Mouse (Mus musculus) lung, embryonic 15.5 days (tissue): ENCODE results near the gene Siae. TPM values are rescaled to one million over a fixed set of nuclear protein-coding genes. Genes with fewer than 3 reads are reported as not detected.

Source experiments
- ATAC-seq: fragments of 200-750 bp; cut with Nextera tagmentation; 2 replicates; pipeline ENCODE4 v1.8.0; 2017; ENCODE audit warnings: moderate number of reproducible peaks, borderline replicate concordance; ENCODE audit not compliant: low FRiP score, low TSS enrichment; ENCODE audit errors: extremely low read depth
- H3K27ac ChIP-seq: fragments of 300-500 bp; sonication (generic); 2 replicates; pipeline ENCODE4 v1.5.1; 2015; ENCODE audit warnings: moderate library complexity, mild to moderate bottlenecking, inconsistent platforms
- H3K27me3 ChIP-seq: fragments of 300-500 bp; sonication (generic); 2 replicates; pipeline ENCODE4 v1.6.1; 2015; ENCODE audit warnings: inconsistent platforms
- H3K36me3 ChIP-seq: fragments of 300-500 bp; sonication (generic); 2 replicates; pipeline ENCODE4 v1.6.1; 2015; ENCODE audit warnings: inconsistent platforms
- H3K4me1 ChIP-seq: fragments of 300-500 bp; sonication (generic); 2 replicates; pipeline ENCODE4 v1.6.1; 2015; ENCODE audit warnings: inconsistent platforms
- H3K4me2 ChIP-seq: fragments of 300-500 bp; sonication (generic); 2 replicates; pipeline ENCODE4 v1.6.1; 2015; ENCODE audit warnings: inconsistent platforms, mild to moderate bottlenecking, moderate library complexity
- H3K4me3 ChIP-seq: fragments of 300-500 bp; sonication (generic); 2 replicates; pipeline ENCODE4 v1.5.1; 2015; ENCODE audit warnings: mild to moderate bottlenecking, inconsistent platforms
- H3K9ac ChIP-seq: fragments of 300-500 bp; sonication (generic); 2 replicates; pipeline ENCODE4 v1.6.1; 2015; ENCODE audit warnings: inconsistent platforms
- H3K9me3 ChIP-seq: fragments of 300-500 bp; sonication (generic); 2 replicates; pipeline ENCODE4 v1.6.1; 2016; ENCODE audit warnings: inconsistent platforms
- WGBS: fragments of 180-500 bp; shearing (Covaris S2); methylation state at CpG from one replicate; pipeline ENCODE4 v1.1.7; 2015; 5-methylcytosine and 5-hydroxymethylcytosine counted together
- polyA plus RNA-seq: library from polyadenylated mRNA; unstranded; fragments of >200 nt; fragmentation: Nextera tagmentation; extraction: Ambion mirVana; gene quantifications from 2 replicates; pipeline ENCODE4 v1.2.1, GENCODE M21; 2015

Gene Siae
- polyA plus RNA-seq, 1 experiment from 2014 or later: 11.6 TPM

DNA sequence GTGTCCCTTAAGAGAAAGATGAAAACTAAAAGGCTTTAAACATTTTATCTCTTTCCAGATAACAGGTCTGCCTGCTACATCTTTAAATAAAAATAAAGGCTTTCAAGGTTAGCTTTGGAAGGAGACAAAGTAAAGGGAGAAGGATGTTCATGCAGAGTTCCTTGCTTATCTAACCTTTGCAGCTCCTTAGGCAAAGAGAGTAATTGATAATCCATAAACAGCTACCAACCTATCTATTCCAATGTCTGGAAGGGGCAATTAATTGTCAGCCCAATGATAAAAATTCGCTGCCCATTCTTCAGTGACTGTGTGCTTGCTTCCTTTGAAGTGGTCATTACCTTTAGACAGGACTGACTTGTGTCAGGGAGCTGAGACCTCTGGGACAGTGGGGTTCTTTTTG lies 8.3 kb downstream of the Siae start:
- no peak overlapping the region for H3K27ac ChIP-seq
- no peak for ATAC-seq
- H3K9me3 ChIP-seq: no peaks in the 10 kb centered on the region
- H3K4me1 ChIP-seq: peaks cover 14% of the 10 kb centered on the region
- no peaks in the 10 kb centered on the region for H3K36me3 ChIP-seq
- H3K4me3 ChIP-seq: no peak overlapping the region
- no peak overlapping the region for H3K4me2 ChIP-seq
- WGBS: 29% methylated on average over 1 of the region's 1 CpGs
- no peaks in the 10 kb centered on the region for H3K27me3 ChIP-seq
- H3K9ac ChIP-seq: no peak overlapping the region

DNA sequence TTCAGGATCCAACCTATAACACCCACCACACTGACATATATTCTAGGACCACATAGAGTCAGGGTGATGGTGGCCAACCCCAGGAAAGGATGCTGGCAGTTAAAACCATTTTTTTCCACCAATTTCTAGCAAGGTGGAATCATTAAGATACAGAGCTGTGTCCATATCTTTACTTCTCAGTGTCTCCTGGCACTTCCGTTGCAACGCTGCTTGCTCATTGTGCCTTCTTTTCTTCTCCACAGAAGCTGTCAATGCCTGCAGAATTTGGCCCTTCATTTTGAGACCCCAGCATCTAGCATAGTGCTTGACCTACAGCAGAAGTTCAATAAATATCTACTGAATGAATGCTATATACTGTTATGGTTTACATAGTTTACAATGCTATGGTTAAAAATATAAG lies 11.5 kb downstream of the Siae start:
- ATAC-seq: no peak
- Histone ChIP-seq H3K4me2 (no peak overlapping the region), H3K27ac (no peak overlapping the region), H3K36me3 (no peaks in the 10 kb centered on the region), H3K4me3 (no peak overlapping the region), H3K9ac (no peak overlapping the region), H3K4me1 (peaks cover 21% of the 10 kb centered on the region), H3K9me3 (no peaks in the 10 kb centered on the region), H3K27me3 (no peaks in the 10 kb centered on the region)
- 87% methylated on average over 2 of the region's 2 CpGs for WGBS

DNA sequence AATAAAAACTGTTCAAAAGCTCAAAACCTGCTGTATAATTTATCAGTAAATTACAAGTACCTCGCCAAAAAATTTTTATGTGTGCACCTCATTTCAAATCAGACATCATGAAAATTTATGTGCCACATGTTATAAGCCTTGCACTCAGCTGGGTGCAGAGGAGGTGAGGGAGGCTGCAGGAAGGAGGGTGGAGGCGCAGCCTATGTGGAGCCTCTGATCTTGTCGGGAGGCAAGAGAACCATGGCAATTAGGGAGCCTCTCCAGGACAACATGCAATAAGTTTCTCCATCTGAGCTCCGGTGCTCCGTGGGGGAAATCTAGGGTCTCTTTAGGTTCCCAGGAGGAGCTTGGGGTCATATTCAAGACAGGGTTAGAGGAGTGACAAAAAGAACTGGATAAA lies 12.0 kb downstream of the Siae start:
- Histone ChIP-seq H3K27ac (peak overlapping the region; percentile 59; the same call in 1 of the 2 replicates), H3K27me3 (no peaks in the 10 kb centered on the region), H3K4me2 (peak overlapping the region; percentile 47), H3K36me3 (no peaks in the 10 kb centered on the region), H3K4me1 (peaks cover 21% of the 10 kb centered on the region), H3K9ac (no peak overlapping the region), H3K9me3 (no peaks in the 10 kb centered on the region), H3K4me3 (no peak overlapping the region)
- WGBS: 46% methylated on average over 5 of the region's 5 CpGs
- no peak for ATAC-seq

DNA sequence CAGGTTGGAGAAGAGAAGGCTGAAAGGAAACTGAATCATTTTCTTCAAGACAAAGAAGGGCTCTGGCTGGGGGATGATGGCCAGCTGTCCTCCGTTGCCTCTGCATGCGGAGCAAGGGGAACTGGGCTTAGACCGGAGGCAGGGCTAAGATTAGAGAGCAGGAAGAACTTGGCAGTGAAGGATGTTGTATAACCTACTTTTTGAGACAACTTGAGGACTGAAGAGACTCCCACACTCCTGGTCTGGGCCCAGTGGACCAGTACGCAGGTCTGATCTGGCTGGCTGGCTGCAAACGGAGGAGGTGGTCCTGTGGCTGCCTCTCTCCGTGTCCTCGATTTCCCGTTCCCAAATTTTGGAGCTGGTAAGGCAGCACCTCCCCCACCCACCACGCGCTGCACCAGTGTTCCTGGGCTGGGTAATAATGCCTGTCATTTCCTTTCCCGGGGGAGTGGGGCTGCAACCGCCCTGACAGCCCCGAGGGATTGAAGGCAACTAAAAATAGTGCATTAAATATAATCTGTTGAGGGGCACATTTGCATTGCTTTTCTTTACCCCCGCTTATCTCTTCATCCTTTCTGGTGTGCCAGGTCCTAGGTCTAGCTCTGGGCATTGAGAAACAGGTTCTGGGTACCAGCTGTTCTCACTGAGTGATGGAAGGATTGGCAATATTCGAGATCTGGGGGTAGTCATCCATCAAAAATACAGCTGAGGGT lies 12.6 kb downstream of the Siae start:
- peak; percentile 63; the same call in 1 of the 2 replicates for ATAC-seq
- 26% methylated on average over 15 of the region's 15 CpGs for WGBS
- H3K27me3 ChIP-seq: no peaks in the 10 kb centered on the region
- peaks cover 21% of the 10 kb centered on the region for H3K4me1 ChIP-seq
- H3K36me3 ChIP-seq: no peaks in the 10 kb centered on the region
- H3K4me2 ChIP-seq: peak overlapping the region; percentile 47
- H3K4me3 ChIP-seq: no peak overlapping the region
- no peaks in the 10 kb centered on the region for H3K9me3 ChIP-seq
- peak overlapping the region; percentile 59 for H3K27ac ChIP-seq
- no peak overlapping the region for H3K9ac ChIP-seq

DNA sequence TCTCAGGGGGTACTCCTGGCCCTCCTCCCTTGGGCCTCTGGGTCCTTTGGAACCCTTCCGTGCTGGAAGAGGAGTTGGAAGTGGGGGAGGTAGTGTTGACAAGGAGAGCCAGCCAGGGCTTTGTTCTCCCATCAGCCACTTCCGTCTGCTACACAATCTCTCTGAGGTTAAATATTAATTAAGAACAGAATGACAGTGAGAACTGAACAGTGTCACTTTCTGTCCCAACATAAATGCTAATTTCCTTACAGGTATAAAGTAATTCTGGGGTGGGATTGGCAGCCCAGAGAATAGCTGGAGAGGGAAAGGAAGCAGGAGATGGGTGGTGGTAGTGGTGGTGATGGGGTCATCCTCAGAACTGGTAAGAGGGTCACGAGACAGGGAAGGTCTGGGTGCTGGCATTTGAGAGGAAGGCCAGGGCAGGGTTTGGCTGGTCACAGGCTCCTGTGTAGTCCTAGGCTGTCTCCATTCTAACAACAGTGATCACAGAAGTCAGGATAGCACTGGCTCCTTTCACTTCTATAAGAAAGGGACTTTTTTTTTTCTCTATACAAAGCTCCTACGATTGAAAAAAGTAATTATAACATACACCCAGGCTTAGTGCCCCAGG lies 13.2 kb downstream of the Siae start:
- H3K36me3 ChIP-seq: no peaks in the 10 kb centered on the region
- peaks cover 21% of the 10 kb centered on the region for H3K4me1 ChIP-seq
- H3K9me3 ChIP-seq: no peaks in the 10 kb centered on the region
- no peak overlapping the region for H3K4me3 ChIP-seq
- WGBS: 26% methylated on average over 4 of the region's 4 CpGs
- no peak overlapping the region for H3K9ac ChIP-seq
- ATAC-seq: 0 out of 2 replicates have a peak, but pooled peaks have one; percentile 28
- H3K27ac ChIP-seq: peak overlapping the region; percentile 59
- peak overlapping the region; percentile 47 for H3K4me2 ChIP-seq
- no peaks in the 10 kb centered on the region for H3K27me3 ChIP-seq

DNA sequence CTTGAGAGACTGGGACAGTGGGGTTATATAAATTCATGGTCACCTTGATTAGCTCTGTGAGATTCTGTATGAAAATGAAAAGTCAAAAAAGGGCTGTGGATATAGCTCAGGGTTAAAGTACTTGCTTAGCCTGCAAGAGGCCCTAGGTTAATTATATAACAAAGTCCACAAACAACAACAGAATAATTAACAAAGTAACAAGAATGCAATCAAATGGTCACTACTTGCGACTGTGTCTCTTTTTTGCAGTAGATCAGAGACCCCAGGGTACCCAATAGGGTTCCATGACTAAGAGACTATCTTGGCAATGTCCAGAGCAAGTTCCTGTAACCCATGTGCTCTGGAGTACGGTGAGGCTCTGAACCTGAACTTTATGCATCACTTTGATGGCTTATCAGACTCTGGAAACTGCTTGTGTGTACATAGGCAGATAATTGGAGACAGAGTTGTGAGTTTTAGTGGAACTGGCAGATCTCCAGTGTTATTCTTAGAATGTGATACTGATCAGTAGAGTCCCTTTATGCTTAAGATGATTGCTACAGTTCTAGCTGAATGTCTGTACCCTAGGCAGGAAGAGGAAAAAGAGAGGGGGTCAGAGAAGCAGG lies 13.8 kb downstream of the Siae start:
- H3K27me3 ChIP-seq: no peaks in the 10 kb centered on the region
- ATAC-seq: no peak
- WGBS: 47% methylated on average over 2 of the region's 2 CpGs
- no peak overlapping the region for H3K4me2 ChIP-seq
- no peak overlapping the region for H3K27ac ChIP-seq
- no peaks in the 10 kb centered on the region for H3K36me3 ChIP-seq
- H3K4me1 ChIP-seq: peaks cover 21% of the 10 kb centered on the region
- H3K4me3 ChIP-seq: no peak overlapping the region
- H3K9me3 ChIP-seq: no peaks in the 10 kb centered on the region
- H3K9ac ChIP-seq: no peak overlapping the region

DNA sequence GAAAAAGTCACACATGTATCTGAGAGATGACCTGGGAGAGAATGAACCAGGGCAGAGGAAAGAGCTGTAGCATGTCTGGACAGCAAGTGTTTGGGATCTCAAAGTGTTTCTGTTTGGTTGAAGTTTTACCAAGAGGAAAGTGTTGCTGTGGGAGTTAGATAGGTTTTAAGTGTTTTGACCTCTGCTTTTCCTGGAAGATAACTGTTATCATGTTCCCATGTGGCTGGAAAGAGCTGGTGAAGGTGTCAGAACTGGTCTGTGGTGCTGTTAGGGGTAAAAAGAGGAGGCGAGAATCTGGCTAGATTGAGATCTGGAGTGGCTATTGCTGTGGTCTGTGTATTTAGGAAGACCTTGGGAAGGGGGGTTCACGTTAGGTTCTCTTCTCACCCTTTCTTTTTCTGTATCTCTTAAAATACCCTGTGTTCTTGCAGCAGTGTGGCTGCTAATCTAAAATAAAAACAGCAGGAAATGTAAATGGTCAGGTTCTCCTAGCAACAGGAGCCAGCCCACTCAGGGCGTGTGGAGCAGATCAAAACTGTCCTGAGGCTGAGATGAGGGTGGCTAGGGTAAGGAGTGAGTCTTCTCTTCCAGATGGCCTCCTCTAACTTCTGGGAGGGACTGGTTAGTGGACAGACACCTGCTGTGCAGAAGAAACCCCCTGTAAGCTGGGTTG lies 16.8 kb downstream of the Siae start:
- no peak for ATAC-seq
- no peak overlapping the region for H3K4me3 ChIP-seq

DNA sequence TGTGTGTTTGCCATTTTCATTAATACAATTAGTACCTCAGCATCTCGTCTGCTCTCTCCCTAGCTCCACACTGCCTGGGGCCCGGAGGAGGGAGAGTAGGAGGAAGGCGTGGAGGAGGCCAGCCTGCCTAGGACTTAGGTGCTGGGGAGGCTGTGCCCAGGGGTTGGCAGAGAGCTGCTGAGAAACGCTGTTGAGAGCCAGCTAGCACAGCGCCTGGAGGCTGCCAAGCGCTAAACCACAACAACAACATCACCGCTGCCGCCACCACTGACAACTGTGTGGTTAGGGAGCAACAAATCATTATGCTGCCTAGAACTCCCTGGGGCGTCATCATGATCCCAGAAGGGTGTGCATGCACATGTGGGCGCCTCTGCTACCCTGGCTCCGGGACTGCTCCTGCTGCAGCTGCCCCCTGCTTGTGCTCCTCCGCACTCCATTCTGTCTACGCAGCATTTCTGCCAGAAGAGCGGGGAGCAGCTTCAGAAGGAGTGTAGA lies 21.0 kb downstream of the Siae start:
- H3K36me3 ChIP-seq: no peaks in the 10 kb centered on the region
- no peak for ATAC-seq
- WGBS: 34% methylated on average over 14 of the region's 14 CpGs
- H3K4me3 ChIP-seq: no peak overlapping the region
- H3K4me1 ChIP-seq: no peaks in the 10 kb centered on the region
- H3K27ac ChIP-seq: no peak overlapping the region
- H3K9ac ChIP-seq: no peak overlapping the region
- no peaks in the 10 kb centered on the region for H3K27me3 ChIP-seq
- H3K4me2 ChIP-seq: no peak overlapping the region
- H3K9me3 ChIP-seq: no peaks in the 10 kb centered on the region

More for the DNA sequence above, 16.8 kb downstream of the Siae start:
- H3K27ac ChIP-seq: no peak overlapping the region
- peaks cover 21% of the 10 kb centered on the region for H3K4me1 ChIP-seq
- 38% methylated on average over 3 of the region's 3 CpGs for WGBS
- no peak overlapping the region for H3K9ac ChIP-seq
- H3K9me3 ChIP-seq: no peaks in the 10 kb centered on the region
- no peaks in the 10 kb centered on the region for H3K27me3 ChIP-seq
- no peaks in the 10 kb centered on the region for H3K36me3 ChIP-seq
- H3K4me2 ChIP-seq: no peak overlapping the region

DNA sequence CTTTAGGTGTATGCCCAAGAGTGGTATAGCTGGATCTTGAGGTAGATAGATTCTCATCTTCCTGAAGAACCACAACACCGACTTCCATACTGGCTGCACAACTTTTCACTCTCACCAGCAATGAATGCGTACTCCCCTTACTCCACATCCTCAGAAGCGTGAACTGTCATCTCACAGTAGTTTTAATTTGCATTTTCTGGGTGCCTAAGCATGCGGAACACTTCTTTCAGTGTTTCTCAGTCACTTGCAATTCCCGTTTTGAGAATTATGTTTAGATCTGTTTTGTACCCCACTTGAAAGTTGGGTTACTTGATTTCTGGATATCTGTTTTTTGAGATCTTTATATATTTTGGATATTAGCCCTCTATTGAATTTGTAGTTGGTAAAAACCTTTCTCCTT lies 28.1 kb downstream of the Siae start:
- H3K4me2 ChIP-seq: no peak overlapping the region
- 82% methylated on average over 5 of the region's 5 CpGs for WGBS

DNA sequence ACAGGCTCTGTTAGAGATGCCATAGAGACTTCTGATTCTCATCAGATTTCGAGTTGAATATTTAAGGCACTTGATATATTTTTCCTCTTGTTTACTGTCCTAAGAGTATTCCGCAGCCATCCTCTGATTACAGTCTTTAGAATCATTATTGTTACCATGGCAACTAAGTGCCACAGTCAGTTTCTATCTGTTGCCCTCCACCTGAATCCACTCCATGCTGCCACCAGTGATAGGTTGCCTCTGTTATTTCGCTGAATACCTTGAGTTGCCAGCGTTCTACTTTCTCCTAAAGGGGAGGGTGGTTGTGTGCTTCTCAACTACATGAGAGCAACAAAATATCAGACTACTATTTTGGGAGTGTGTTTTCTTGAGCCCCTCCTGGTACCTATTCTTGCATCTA lies 31.2 kb downstream of the Siae start:
- Histone ChIP-seq H3K4me2 (no peak overlapping the region), H3K27ac (no peak overlapping the region), H3K9me3 (no peaks in the 10 kb centered on the region), H3K27me3 (no peaks in the 10 kb centered on the region), H3K9ac (no peak overlapping the region), H3K4me1 (no peaks in the 10 kb centered on the region), H3K36me3 (no peaks in the 10 kb centered on the region), H3K4me3 (no peak overlapping the region)
- ATAC-seq: no peak
- WGBS: 78% methylated on average over 4 of the region's 4 CpGs

More for the DNA sequence above, 28.1 kb downstream of the Siae start:
- Histone ChIP-seq H3K27me3 (no peaks in the 10 kb centered on the region), H3K4me1 (no peaks in the 10 kb centered on the region), H3K4me3 (no peak overlapping the region), H3K9ac (no peak overlapping the region), H3K27ac (no peak overlapping the region), H3K36me3 (no peaks in the 10 kb centered on the region), H3K9me3 (no peaks in the 10 kb centered on the region)
- ATAC-seq: no peak

DNA sequence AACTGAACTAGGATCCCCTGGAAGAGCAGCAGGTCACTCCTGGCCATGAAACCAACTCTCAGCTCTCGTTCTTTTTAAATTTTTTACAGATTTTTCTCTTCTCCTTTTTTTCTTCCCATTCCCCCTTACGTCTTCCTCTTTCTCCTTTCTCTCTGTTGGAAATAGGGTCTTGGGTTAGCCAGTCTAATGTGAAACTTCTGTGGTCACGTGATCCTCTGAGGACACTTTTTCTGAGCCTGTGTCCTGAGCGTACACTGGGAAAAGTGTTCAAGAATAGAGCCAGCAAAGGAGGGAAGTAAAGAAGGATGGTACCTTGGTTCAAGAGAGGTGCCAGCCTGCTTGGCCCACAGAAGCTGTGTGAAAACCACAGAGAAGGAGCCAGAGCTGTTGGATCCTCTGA lies 34.9 kb downstream of the Siae start:
- no peaks in the 10 kb centered on the region for H3K9me3 ChIP-seq
- no peak overlapping the region for H3K27ac ChIP-seq
- 83% methylated on average over 4 of the region's 4 CpGs for WGBS
- ATAC-seq: no peak
- no peaks in the 10 kb centered on the region for H3K27me3 ChIP-seq
- H3K4me2 ChIP-seq: no peak overlapping the region
- H3K4me3 ChIP-seq: no peak overlapping the region
- H3K4me1 ChIP-seq: no peaks in the 10 kb centered on the region
- no peak overlapping the region for H3K9ac ChIP-seq
- no peaks in the 10 kb centered on the region for H3K36me3 ChIP-seq

DNA sequence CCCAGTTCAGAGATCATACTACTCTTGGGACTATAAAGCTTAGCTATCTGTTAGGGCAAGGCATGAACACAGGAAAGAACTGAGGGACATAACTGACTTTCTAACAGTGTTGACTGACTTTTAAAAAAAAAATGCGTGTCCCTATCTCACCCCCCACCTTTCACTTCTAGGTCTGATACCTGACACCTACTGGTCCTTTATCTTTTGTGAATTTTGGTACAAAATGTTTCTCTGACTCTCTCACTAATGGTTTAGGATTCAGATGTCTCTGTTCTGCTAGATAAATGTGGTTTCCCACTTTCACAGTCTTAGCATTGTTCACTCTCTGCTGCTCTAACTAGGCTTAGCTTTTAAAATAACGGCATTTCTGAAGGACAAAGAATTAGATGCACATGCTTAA lies 36.5 kb downstream of the Siae start:
- ATAC-seq: no peak
- H3K4me2 ChIP-seq: no peak overlapping the region
- H3K4me3 ChIP-seq: no peak overlapping the region
- H3K36me3 ChIP-seq: no peaks in the 10 kb centered on the region
- no peaks in the 10 kb centered on the region for H3K27me3 ChIP-seq
- 62% methylated on average over 2 of the region's 2 CpGs for WGBS
- H3K9me3 ChIP-seq: no peaks in the 10 kb centered on the region
- H3K9ac ChIP-seq: no peak overlapping the region
- no peak overlapping the region for H3K27ac ChIP-seq
- H3K4me1 ChIP-seq: no peaks in the 10 kb centered on the region
